Mouse (Mus musculus): ENCODE measurements at regions not wholly inside any gene's neighbourhood (a gene's known extent, or its start where the extent isn't known, plus 50 kb on each side); places are given as distances from the start of the nearest gene placed in this dataset.

DNA sequence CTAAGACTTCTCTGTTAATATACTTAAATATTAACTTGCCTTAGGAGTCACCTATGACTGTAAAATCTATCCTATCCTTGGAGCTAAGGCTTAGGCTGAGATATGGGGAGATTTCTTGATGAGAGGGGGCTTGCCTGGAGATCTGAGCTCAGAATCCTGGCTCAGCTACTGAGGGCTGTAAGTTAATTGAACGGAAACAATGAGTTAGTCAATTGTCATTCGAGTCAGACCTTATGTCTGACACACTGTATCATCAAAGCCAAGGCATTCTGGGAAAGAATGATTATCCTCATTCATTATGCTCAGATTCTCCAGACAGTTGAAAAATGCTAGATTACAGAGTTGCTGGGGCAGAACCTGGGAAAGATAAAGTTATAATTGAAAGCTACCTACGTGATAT lies 118.5 kb downstream of the Zfp395 start:
- 81% methylated on average over 3 of the region's 3 CpGs for WGBS
- Histone ChIP-seq H3K4me3 (no peak overlapping the region), H3K27ac (no peak overlapping the region), H3K4me1 (peaks cover 23% of the 10 kb centered on the region), H3K27me3 (ENCODE audit: poor library complexity, severe bottlenecking) (no peaks in the 10 kb centered on the region), H3K9me3 (no peaks in the 10 kb centered on the region), H3K36me3 (replicated peaks) (no peaks in the 10 kb centered on the region)
- DNase-seq (ENCODE audit: extremely low spot score, low spot score): no peak

- Histone ChIP-seq H3K4me3 (no peak overlapping the region), H3K27ac (peak overlapping the region; percentile 31; the same call in 1 of the 2 replicates), H3K27me3 (ENCODE audit: poor library complexity, severe bottlenecking) (no peaks in the 10 kb centered on the region), H3K9me3 (no peaks in the 10 kb centered on the region), H3K4me1 (peaks cover 26% of the 10 kb centered on the region), H3K36me3 (replicated peaks) (no peaks in the 10 kb centered on the region)
- DNase-seq (ENCODE audit: extremely low spot score, low spot score): no peak
- 91% methylated on average over 5 of the region's 5 CpGs for WGBS
These were observed 121.6 kb downstream of the Zfp395 start for GRCm38 (mm10) chr14:65479744-65480143.

GRCm38 (mm10) chr14:65480398-65480797 lies 122.2 kb downstream of the Zfp395 start:
- Histone ChIP-seq H3K36me3 (replicated peaks) (no peaks in the 10 kb centered on the region), H3K9me3 (no peaks in the 10 kb centered on the region), H3K4me1 (peaks cover 26% of the 10 kb centered on the region), H3K27ac (peak overlapping the region; percentile 31; the same call in 1 of the 2 replicates), H3K27me3 (ENCODE audit: poor library complexity, severe bottlenecking) (no peaks in the 10 kb centered on the region), H3K4me3 (no peak overlapping the region)
- 56% methylated on average over 6 of the region's 6 CpGs for WGBS
- no peak for DNase-seq (ENCODE audit: extremely low spot score, low spot score)
